Mouse (Mus musculus) gastrocnemius, postnatal 4 days (tissue): Measurements from ENCODE around the gene Adh5. TPM values are rescaled to one million over a fixed set of nuclear protein-coding genes. Genes with fewer than 3 reads are reported as not detected.
"Not testable (repeated sequence)": the region's sequence is repeated elsewhere in the genome, so short reads cannot be mapped to it uniquely, and the experiment has no call there.

Experiments used
- DNase-seq, 2 experiments: peaks; one replicate each; pipeline ENCODE4 v3.0.0; 2021 to 2022; ENCODE audit warnings: low spot score in 2 of 2, mixed read lengths in 2 of 2
- total RNA-seq, 2 experiments: library from RNA; stranded (reverse); gene quantifications; 2 replicates each; pipeline ENCODE4 v1.2.3; 2021

Adh5 gene
- total RNA-seq, 2 experiments from 2014 or later: 74.4 to 80.7 TPM

GRCm38 (mm10) chr3:138458441-138458840 lies 15.5 kb downstream of the Adh5 start:
- no peak for DNase-seq

- DNase-seq: no peak
Measured at GRCm38 (mm10) chr3:138460260-138460659, 17.4 kb downstream of the Adh5 start.

GRCm38 (mm10) chr3:138461832-138462231 lies 18.9 kb downstream of the Adh5 start:
- no peak for DNase-seq

GRCm38 (mm10) chr3:138463137-138463536 lies 20.2 kb downstream of the Adh5 start:
- no peak for DNase-seq

- no peak for DNase-seq
Measured at GRCm38 (mm10) chr3:138463807-138464206, 20.9 kb downstream of the Adh5 start.

GRCm38 (mm10) chr3:138464573-138465147 lies 21.8 kb downstream of the Adh5 start:
- DNase-seq: no peak

- DNase-seq: not testable (repeated sequence)
Measured at GRCm38 (mm10) chr3:138466656-138467055, 23.8 kb downstream of the Adh5 start.

- DNase-seq: no peak
Measured at GRCm38 (mm10) chr3:138471066-138471465, 28.2 kb downstream of the Adh5 start.

- no peak for DNase-seq
Measured at GRCm38 (mm10) chr3:138479489-138479888, 36.6 kb downstream of the Adh5 start.

- DNase-seq: no peak
Measured at GRCm38 (mm10) chr3:138481526-138482284, 38.8 kb downstream of the Adh5 start.

GRCm38 (mm10) chr3:138483240-138483639 lies 40.3 kb downstream of the Adh5 start:
- no peak for DNase-seq

GRCm38 (mm10) chr3:138488584-138489326 lies 45.9 kb downstream of the Adh5 start:
- DNase-seq: peak; percentile 18 to 51

- DNase-seq: peak; percentile 98 to 99
Measured at GRCm38 (mm10) chr3:138489327-138490033, 46.6 kb downstream of the Adh5 start, which contains the start of gene Metap1. Metap1 (minus strand) TSS chr3:138489515.

GRCm38 (mm10) chr3:138490034-138490337 lies 47.1 kb downstream of the Adh5 start:
- DNase-seq: no peak

- DNase-seq: no peak
Measured at GRCm38 (mm10) chr3:138493668-138494067, 50.8 kb downstream of the Adh5 start.

- DNase-seq: no peak
Measured at GRCm38 (mm10) chr3:138494565-138494964, 51.7 kb downstream of the Adh5 start.

- DNase-seq: no peak
Measured at GRCm38 (mm10) chr3:138495166-138496145, 52.6 kb downstream of the Adh5 start.

- no peak for DNase-seq
Measured at GRCm38 (mm10) chr3:138498731-138499130, 55.8 kb downstream of the Adh5 start.

- DNase-seq: no peak
Measured at GRCm38 (mm10) chr3:138499854-138500740, 57.2 kb downstream of the Adh5 start.
